Comparison of ENCODE assay signal across 18 mouse cellular contexts in the genomic region with DNA sequence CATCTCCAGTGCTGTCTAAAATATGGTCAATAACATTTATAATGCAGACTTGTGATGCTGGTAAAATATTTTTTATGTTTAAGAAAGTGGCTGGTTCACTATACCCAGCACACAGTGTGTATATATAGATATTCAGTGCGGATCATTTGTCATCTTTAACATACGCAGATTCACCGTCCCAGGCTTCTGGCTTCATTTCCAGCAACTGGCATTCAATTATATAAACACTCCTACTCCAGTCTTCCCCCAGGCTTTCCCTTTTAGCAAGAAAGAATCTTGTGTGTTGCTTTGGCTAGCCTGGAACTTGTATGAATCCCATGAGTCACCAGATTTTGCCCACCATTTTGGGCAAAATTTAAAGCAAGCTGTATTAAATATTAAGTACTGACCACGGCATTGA.
DNase-seq lines count a peak whose midpoint lies in the region.
"Had no signal": no experiment of that assay in that cellular context is flagged by ENCODE, and none has a peak within 500 bp of the region (broad histone marks: within the 10 kb centered on the region; RNA-seq: fewer than 3 reads in every experiment).

No protein-coding gene starts in this region.

- peak; percentile 18 to 73 for DNase-seq in frontal cortex, adult 2 months (ENCODE audit: extremely low spot score in 1 of 2, low spot score in 1 of 2)
- DNase-seq in frontal cortex, postnatal 25 days (ENCODE audit: low spot score in 2 of 2): no peak
- DNase-seq in right cerebral cortex, adult 18-20 months: peak; percentile 35
- DNase-seq in right cerebral cortex, postnatal 14 days: no peak
- DNase-seq in brain, adult 2 months (ENCODE audit: low read depth, low spot score): peak; percentile 64
- peak; percentile 57 for DNase-seq in telencephalon, adult 2 months (ENCODE audit: low read depth, low spot score)
- DNase-seq in cerebellum, postnatal 25 days: no peak
- DNase-seq: adrenal gland, postnatal 10 days; adrenal gland, postnatal 36 days; B cell, adult 2 months; cerebellum, adult 11-12 months; cerebellum, adult 8-10 months; cerebellum, postnatal 10 days; gastrocnemius, postnatal 10 days; gastrocnemius, postnatal 36 days; heart, adult 2 months; heart, postnatal 14 days; heart, postnatal 4 days had no signal

Comparison
In these comparisons a context has a peak if more than half of its experiments do, and no peak if none do; other contexts are left out.
1. DNase-seq: peak in frontal cortex, adult 2 months (2 of 2), right cerebral cortex, adult 18-20 months (single experiment), brain, adult 2 months (single experiment) and telencephalon, adult 2 months (single experiment); none in frontal cortex, postnatal 25 days (0 of 2), right cerebral cortex, postnatal 14 days (single experiment) and cerebellum, postnatal 25 days (0 of 2).